Mouse (Mus musculus): ENCODE data around the gene Ctnnal1.

DNA sequence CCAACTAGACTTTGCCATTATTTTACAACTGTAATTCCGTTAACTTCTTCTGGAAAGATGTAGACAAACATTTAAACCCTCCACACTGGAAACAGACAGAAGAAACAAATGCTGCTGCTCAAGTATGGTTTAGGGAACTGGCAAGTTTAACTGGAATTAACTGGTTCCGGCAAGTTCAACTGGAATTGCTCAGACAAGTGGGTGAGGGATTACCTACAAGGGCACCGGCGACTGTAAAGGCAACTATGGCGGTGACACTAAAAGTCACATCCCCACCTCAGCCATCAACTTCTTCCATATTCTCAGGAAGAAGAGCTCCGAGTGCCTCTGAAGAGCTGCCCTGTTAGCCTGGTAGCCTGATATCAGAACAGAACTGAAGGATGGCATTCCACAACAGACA is 49.4 kb upstream of the Ctnnal1 start:
- no peak for TF ChIP-seq GATA1 (IDR thresholded peaks at IDR 0.05; ENCODE audit: borderline replicate concordance, low read length)
- no peak for TF ChIP-seq FLI1 (IDR thresholded peaks at IDR 0.05; ENCODE audit: low read length)

Data from megakaryocyte, embryonic 14.5 days (primary cell).